Mouse (Mus musculus) forebrain, embryonic 10.5 days (tissue): ENCODE measurements around the gene Nol4l. TPM values are rescaled to one million over a fixed set of nuclear protein-coding genes. Genes with fewer than 3 reads are reported as not detected.
"Not testable (repeated sequence)": the region's sequence is repeated elsewhere in the genome, so short reads cannot be mapped to it uniquely, and the experiment has no call there.

Source experiments
- DNase-seq: peaks from one replicate; pipeline ENCODE4 v3.0.0-alpha.2; 2017; ENCODE audit warnings: low spot score; ENCODE audit errors: extremely low spot score
- H3K27ac ChIP-seq: fragments of 300-500 bp; sonication (generic); 2 replicates; pipeline ENCODE4 v1.5.1; 2016; ENCODE audit warnings: mild to moderate bottlenecking
- H3K27me3 ChIP-seq: fragments of 300-500 bp; sonication (generic); 2 replicates; pipeline ENCODE4 v1.6.1; 2016; ENCODE audit warnings: mild to moderate bottlenecking; ENCODE audit not compliant: poor library complexity, severe bottlenecking
- H3K36me3 ChIP-seq: fragments of 300-500 bp; sonication (generic); replicated peaks from 2 replicates; pipeline ENCODE4 v1.6.1; 2016; ENCODE audit warnings: mild to moderate bottlenecking, moderate library complexity
- H3K4me1 ChIP-seq: fragments of 300-500 bp; sonication (generic); 2 replicates; pipeline ENCODE4 v1.6.1; 2016
- H3K4me3 ChIP-seq: fragments of 300-500 bp; sonication (generic); 2 replicates; pipeline ENCODE4 v1.5.1; 2016; ENCODE audit warnings: mild to moderate bottlenecking, moderate library complexity
- H3K9me3 ChIP-seq: fragments of 300-500 bp; sonication (generic); 2 replicates; pipeline ENCODE4 v1.6.1; 2016; ENCODE audit warnings: mild to moderate bottlenecking, moderate library complexity
- WGBS: fragments of 180-500 bp; shearing (Covaris S2); methylation state at CpG from one replicate; pipeline ENCODE4 v1.1.7; 2016; 5-methylcytosine and 5-hydroxymethylcytosine counted together
- polyA plus RNA-seq: library from polyadenylated mRNA; unstranded; fragments of >200 nt; fragmentation: Nextera tagmentation; extraction: Ambion mirVana; gene quantifications from 2 replicates; pipeline ENCODE4 v1.2.1, GENCODE M21; 2016

Nol4l gene
- polyA plus RNA-seq, 1 experiment from 2014 or later = 12.3 TPM

GRCm38 (mm10) chr2:153496898-153497297, 32.9 kb downstream of the Nol4l start:
- no peaks in the 10 kb centered on the region for H3K9me3 ChIP-seq
- no peaks in the 10 kb centered on the region for H3K36me3 ChIP-seq
- peak; percentile 65 for DNase-seq
- peaks cover 77% of the 10 kb centered on the region for H3K27me3 ChIP-seq
- WGBS = 12% methylated on average over 13 of the region's 13 CpGs
- peak overlapping the region; percentile 19; the same call in 1 of the 2 replicates for H3K4me3 ChIP-seq
- peaks cover 73% of the 10 kb centered on the region for H3K4me1 ChIP-seq
- H3K27ac ChIP-seq = peak overlapping the region; percentile 84

- H3K9me3 ChIP-seq = no peaks in the 10 kb centered on the region
- peak overlapping the region; percentile 84 for H3K27ac ChIP-seq
- no peak overlapping the region for H3K4me3 ChIP-seq
- peaks cover 79% of the 10 kb centered on the region for H3K4me1 ChIP-seq
- 90% methylated on average over 6 of the region's 6 CpGs for WGBS
- no peaks in the 10 kb centered on the region for H3K36me3 ChIP-seq
- DNase-seq = no peak
- peaks cover 82% of the 10 kb centered on the region for H3K27me3 ChIP-seq
Observed at GRCm38 (mm10) chr2:153496301-153496700, 33.5 kb downstream of the Nol4l start.

- DNase-seq = no peak
- no peak overlapping the region for H3K4me3 ChIP-seq
- peaks cover 79% of the 10 kb centered on the region for H3K4me1 ChIP-seq
- H3K27ac ChIP-seq = peak overlapping the region; percentile 84
- H3K9me3 ChIP-seq = no peaks in the 10 kb centered on the region
- peaks cover 82% of the 10 kb centered on the region for H3K27me3 ChIP-seq
- H3K36me3 ChIP-seq = no peaks in the 10 kb centered on the region
- WGBS = 75% methylated on average over 4 of the region's 4 CpGs
Observed at GRCm38 (mm10) chr2:153495818-153496217, 34.0 kb downstream of the Nol4l start.

GRCm38 (mm10) chr2:153495391-153495790, 34.4 kb downstream of the Nol4l start:
- Histone ChIP-seq H3K27ac (peak overlapping the region; percentile 84; the same call in 1 of the 2 replicates), H3K4me1 (peaks cover 83% of the 10 kb centered on the region), H3K27me3 (peaks cover 82% of the 10 kb centered on the region)
- H3K36me3 ChIP-seq, DNase-seq, H3K9me3 ChIP-seq, H3K4me3 ChIP-seq: not testable (repeated sequence)
- WGBS = 93% methylated on average over 4 of the region's 4 CpGs

- peaks cover 91% of the 10 kb centered on the region for H3K27me3 ChIP-seq
- H3K4me1 ChIP-seq = peaks cover 87% of the 10 kb centered on the region
- H3K9me3 ChIP-seq = no peaks in the 10 kb centered on the region
Observed at GRCm38 (mm10) chr2:153494293-153494811, 35.4 kb downstream of the Nol4l start.

GRCm38 (mm10) chr2:153493781-153494292, 35.9 kb downstream of the Nol4l start:
- Histone ChIP-seq H3K27me3 (peaks cover 95% of the 10 kb centered on the region), H3K9me3 (no peaks in the 10 kb centered on the region), H3K36me3 (no peaks in the 10 kb centered on the region), H3K4me3 (peak overlapping the region; percentile 25), H3K27ac (peak overlapping the region; percentile 87), H3K4me1 (peaks cover 83% of the 10 kb centered on the region)
- WGBS = 11% methylated on average over 6 of the region's 6 CpGs
- no peak for DNase-seq

More at GRCm38 (mm10) chr2:153494293-153494811, 35.4 kb downstream of the Nol4l start:
- Histone ChIP-seq H3K4me3 (peak overlapping the region; percentile 25), H3K36me3 (no peaks in the 10 kb centered on the region), H3K27ac (peak overlapping the region; percentile 87)
- 25% methylated on average over 9 of the region's 9 CpGs for WGBS
- DNase-seq = no peak

- peaks cover 79% of the 10 kb centered on the region for H3K4me1 ChIP-seq
- 22% methylated on average over 2 of the region's 2 CpGs for WGBS
- H3K27ac ChIP-seq = peak overlapping the region; percentile 87
- H3K9me3 ChIP-seq = no peaks in the 10 kb centered on the region
- H3K4me3 ChIP-seq = peak overlapping the region; percentile 73
- no peak for DNase-seq
- no peaks in the 10 kb centered on the region for H3K36me3 ChIP-seq
- peaks cover 95% of the 10 kb centered on the region for H3K27me3 ChIP-seq
Observed at GRCm38 (mm10) chr2:153493393-153493731, 36.4 kb downstream of the Nol4l start.

GRCm38 (mm10) chr2:153492573-153493392, 37.0 kb downstream of the Nol4l start, which contains the start of gene 4930404H24Rik:
TSS of gene 4930404H24Rik (plus strand) at chr2:153492790.
- Histone ChIP-seq H3K27ac (peak within 1 kb of the TSS; percentile 87), H3K4me3 (peak within 1 kb of the TSS; percentile 73), H3K9me3 (no peaks in the 10 kb centered on the region), H3K36me3 (no peaks in the 10 kb centered on the region), H3K27me3 (peaks cover 91% of the 10 kb centered on the region), H3K4me1 (peaks cover 74% of the 10 kb centered on the region)
- WGBS = under 1% methylated on average over 80 of the region's 83 CpGs
- DNase-seq = peak; percentile 83

GRCm38 (mm10) chr2:153492179-153492517, 37.6 kb downstream of the Nol4l start:
- Histone ChIP-seq H3K4me3 (peak overlapping the region; percentile 73), H3K9me3 (no peaks in the 10 kb centered on the region), H3K36me3 (no peaks in the 10 kb centered on the region), H3K27ac (peak overlapping the region; percentile 87), H3K27me3 (peaks cover 86% of the 10 kb centered on the region), H3K4me1 (peaks cover 68% of the 10 kb centered on the region)
- under 1% methylated on average over 24 of the region's 24 CpGs for WGBS
- DNase-seq = peak; percentile 52

GRCm38 (mm10) chr2:153491512-153492178, 38.1 kb downstream of the Nol4l start:
- H3K27me3 ChIP-seq = peaks cover 81% of the 10 kb centered on the region
- peak overlapping the region; percentile 87 for H3K27ac ChIP-seq
- 12% methylated on average over 18 of the region's 18 CpGs for WGBS

GRCm38 (mm10) chr2:153490940-153491339, 38.8 kb downstream of the Nol4l start:
- 0 out of 2 replicates have a peak overlapping the region, but pooled peaks have one; percentile 87 for H3K27ac ChIP-seq
- 12% methylated on average over 5 of the region's 5 CpGs for WGBS
- H3K27me3 ChIP-seq = peaks cover 74% of the 10 kb centered on the region
- H3K9me3 ChIP-seq = no peaks in the 10 kb centered on the region
- no peaks in the 10 kb centered on the region for H3K36me3 ChIP-seq
- no peak for DNase-seq
- H3K4me1 ChIP-seq = peaks cover 56% of the 10 kb centered on the region
- H3K4me3 ChIP-seq = no peak overlapping the region

More at GRCm38 (mm10) chr2:153491512-153492178, 38.1 kb downstream of the Nol4l start:
- no peaks in the 10 kb centered on the region for H3K36me3 ChIP-seq
- no peak for DNase-seq
- peaks cover 63% of the 10 kb centered on the region for H3K4me1 ChIP-seq
- H3K4me3 ChIP-seq = peak overlapping the region; percentile 73
- H3K9me3 ChIP-seq = no peaks in the 10 kb centered on the region

- H3K9me3 ChIP-seq = no peaks in the 10 kb centered on the region
- 80% methylated on average over 1 of the region's 1 CpGs for WGBS
- H3K4me1 ChIP-seq = peaks cover 51% of the 10 kb centered on the region
- H3K4me3 ChIP-seq = no peak overlapping the region
- H3K27me3 ChIP-seq = peaks cover 71% of the 10 kb centered on the region
- H3K36me3 ChIP-seq = no peaks in the 10 kb centered on the region
- no peak for DNase-seq
- no peak overlapping the region for H3K27ac ChIP-seq
Observed at GRCm38 (mm10) chr2:153490116-153490515, 39.7 kb downstream of the Nol4l start.
